ENCODE assay signal across 8 mouse cellular contexts in the genomic region with DNA sequence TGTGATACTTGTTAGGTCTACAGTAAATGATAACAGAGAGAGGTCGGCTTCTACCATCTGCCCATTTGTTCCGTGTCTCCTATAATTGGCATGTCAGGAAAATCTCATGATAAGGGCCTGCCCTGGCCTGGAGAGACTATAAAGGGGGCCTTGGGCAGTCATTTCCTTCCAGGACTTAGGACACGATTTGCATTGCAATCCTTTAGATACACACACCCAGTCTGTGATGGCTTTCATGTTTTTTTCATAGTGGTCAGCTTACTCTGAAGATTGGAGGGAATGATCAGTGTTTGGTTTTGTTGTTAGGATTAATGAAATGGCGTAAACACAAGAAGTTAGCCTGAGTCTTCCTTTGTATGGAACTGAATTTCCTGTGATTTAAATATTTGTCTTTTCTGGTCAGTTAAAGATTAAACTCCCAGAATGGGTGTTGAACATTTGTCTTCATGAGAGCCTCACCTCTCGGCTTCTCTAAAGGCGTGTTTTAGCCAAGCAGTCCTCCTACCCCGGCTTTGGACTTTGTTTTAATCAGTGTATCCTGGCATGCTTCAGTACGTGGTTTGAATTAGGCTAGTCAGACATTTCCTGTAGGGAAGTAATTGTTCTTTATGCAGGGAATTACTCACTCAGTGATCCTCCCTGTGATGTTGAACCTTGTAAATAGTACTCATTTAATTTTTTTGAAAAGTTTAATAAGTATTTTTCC.
A peak's percentile ranks its signal among the peaks of the same experiment; 100 is the strongest.
DNase-seq lines count a peak whose midpoint lies in the region; ATAC-seq and TF ChIP-seq lines count a peak whose summit lies in the region.

No protein-coding gene starts in this region.

- H3K4me2 ChIP-seq in lung, postnatal 0 days (replicated peaks; ENCODE audit: low read depth, low read length): no peak overlapping the region

- peaks cover 8% of the 10 kb centered on the region for H3K36me3 ChIP-seq in heart, adult 2 months (ENCODE audit: control insufficient read depth, insufficient read depth, low read length)
- no peaks in the 10 kb centered on the region for H3K36me3 ChIP-seq in lung, postnatal 0 days (ENCODE audit: insufficient read depth, low read length)

- 17% methylated on average over 8 of the region's 8 CpGs for WGBS in heart, adult 2 months
- 11% methylated on average over 8 of the region's 8 CpGs for WGBS in lung, postnatal 0 days

- peak; percentile 82 for ATAC-seq in lung, postnatal 0 days

- no peak for TF ChIP-seq CTCF in heart, adult 2 months (IDR thresholded peaks at IDR 0.05)
- no peak for TF ChIP-seq CTCF in lung, postnatal 0 days (IDR thresholded peaks at IDR 0.05)

- peaks cover 8% of the 10 kb centered on the region for H3K4me1 ChIP-seq in heart, adult 2 months (ENCODE audit: control insufficient read depth, insufficient read depth, low read length)
- peaks cover 5% of the 10 kb centered on the region; the same call in 1 of the 2 replicates for H3K4me1 ChIP-seq in lung, postnatal 0 days (ENCODE audit: insufficient read depth, low read depth, low read length)

- H3K27me3 ChIP-seq in heart, adult 2 months (ENCODE audit: control insufficient read depth, insufficient read depth, low read length): no peaks in the 10 kb centered on the region
- no peaks in the 10 kb centered on the region for H3K27me3 ChIP-seq in lung, postnatal 0 days (replicated peaks; ENCODE audit: insufficient read depth, low read length)

- no peak for TF ChIP-seq POLR2A in heart, adult 2 months (IDR thresholded peaks at IDR 0.05; ENCODE audit: insufficient read depth, low read depth, low read length)

- no peak overlapping the region for H3K4me3 ChIP-seq in heart, adult 2 months
- no peak overlapping the region for H3K4me3 ChIP-seq in lung, postnatal 0 days (ENCODE audit: low read depth, low read length)

- no peak overlapping the region for H3K9ac ChIP-seq in heart, adult 2 months (ENCODE audit: low read depth, low read length)
- H3K9ac ChIP-seq in lung, postnatal 0 days (replicated peaks; ENCODE audit: low read depth): no peak overlapping the region

- no peaks in the 10 kb centered on the region for H3K9me3 ChIP-seq in lung, postnatal 0 days (ENCODE audit: low read length)

- no peak for TF ChIP-seq EP300 in heart, adult 2 months (IDR thresholded peaks at IDR 0.05; ENCODE audit: insufficient read depth, low read depth, low read length)
- peak; percentile 62 for TF ChIP-seq EP300 in lung, postnatal 0 days (IDR thresholded peaks at IDR 0.05)

- peak overlapping the region; percentile 0; the same call in 1 of the 2 replicates for H3K27ac ChIP-seq in heart, adult 2 months
- peak overlapping the region; percentile 70 for H3K27ac ChIP-seq in lung, postnatal 0 days (ENCODE audit: low read length)

- intact Hi-C loops in heart, adult 2 months (cut with DNase I): no loop called here

- no peaks in the 10 kb centered on the region; the same call in 1 of the 2 replicates for H3K79me2 ChIP-seq in heart, adult 2 months (replicated peaks; ENCODE audit: control insufficient read depth, insufficient read depth, low read length)

- DNase-seq in heart, adult 2 months: no peak
- no peak for DNase-seq in heart, adult 8-10 months (ENCODE audit: low spot score)
- DNase-seq in MN1 (ENCODE audit: low spot score): peak; percentile 46
- peak; percentile 79 for DNase-seq in kidney, adult 9 months
- peak; percentile 58 for DNase-seq in lung, postnatal 0 days (ENCODE audit: low spot score)
- DNase-seq in right cerebral cortex, postnatal 4 days: no peak
- no peak for DNase-seq in urinary bladder, postnatal 4 days (ENCODE audit: low spot score in 2 of 2)
- no peak for DNase-seq in urinary bladder, postnatal 25 days (ENCODE audit: low spot score)

Comparison
In these comparisons a context has a peak if more than half of its experiments do, and no peak if none do; other contexts are left out.
1. DNase-seq: peak in MN1 (single experiment), kidney, adult 9 months (single experiment) and lung, postnatal 0 days (single experiment); none in heart, adult 2 months (0 of 2), heart, adult 8-10 months (single experiment), right cerebral cortex, postnatal 4 days (single experiment), urinary bladder, postnatal 4 days (0 of 2) and urinary bladder, postnatal 25 days (single experiment).